Mouse (Mus musculus) kidney, adult 2 months (tissue): ENCODE results near the gene Fgf4.

Source experiments
- CTCF ChIP-seq: fragments of 200-500 bp; conservative IDR thresholded peaks from 2 replicates; pipeline ENCODE4 v1.5.1; 2011; ENCODE audit warnings: low read depth, mild to moderate bottlenecking, control low read depth, low read length, moderate library complexity, mixed read lengths; ENCODE audit not compliant: insufficient read depth, insufficient read length
- POLR2A ChIP-seq: fragments of 200-500 bp; IDR thresholded peaks from one replicate; pipeline ENCODE4 v1.6.1; 2011; ENCODE audit warnings: low read depth, low read length, control low read depth

- no peak for TF ChIP-seq CTCF
- TF ChIP-seq POLR2A: no peak
These were observed 15.5 kb downstream of the Fgf4 start for GRCm38 (mm10) chr7:144862712-144863111.
